Mouse (Mus musculus) lung, postnatal 25 days (tissue): ENCODE measurements around the gene Trim29.

Source experiments
- DNase-seq: peaks from one replicate; pipeline ENCODE4 v3.0.0; 2022; ENCODE audit warnings: low spot score

Trim29 gene

DNA sequence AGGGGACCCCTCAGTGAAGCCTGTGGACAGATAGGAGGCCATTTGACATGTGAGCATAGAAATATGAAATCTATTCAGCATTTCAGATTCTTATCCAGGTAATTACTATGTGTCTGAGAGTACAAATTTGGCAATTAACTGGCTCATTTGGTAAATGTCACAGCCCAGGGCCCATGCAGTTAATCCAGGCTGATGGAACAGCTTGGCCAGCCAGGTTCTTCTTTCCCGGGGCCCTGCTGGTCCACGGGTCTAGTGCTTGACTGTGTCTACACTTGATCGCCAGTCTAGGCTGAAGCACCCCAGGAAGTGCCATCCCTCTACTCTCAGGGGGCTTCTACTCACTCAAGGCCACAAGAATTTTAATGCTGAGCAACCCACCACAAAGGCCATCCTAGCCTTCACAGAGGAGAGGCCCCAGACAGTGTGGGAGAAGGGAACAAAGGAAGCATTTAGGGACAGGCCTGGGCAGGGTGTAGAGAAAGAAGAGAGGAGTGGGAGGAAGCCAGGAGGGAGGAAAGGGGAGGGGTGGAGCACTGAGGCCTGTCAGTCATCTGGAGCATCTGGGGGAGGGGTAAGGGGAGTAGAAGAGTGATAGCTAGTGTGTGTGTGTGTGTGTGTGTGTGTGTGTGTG is 4.8 kb downstream of the Trim29 start:
- DNase-seq = no peak

DNA sequence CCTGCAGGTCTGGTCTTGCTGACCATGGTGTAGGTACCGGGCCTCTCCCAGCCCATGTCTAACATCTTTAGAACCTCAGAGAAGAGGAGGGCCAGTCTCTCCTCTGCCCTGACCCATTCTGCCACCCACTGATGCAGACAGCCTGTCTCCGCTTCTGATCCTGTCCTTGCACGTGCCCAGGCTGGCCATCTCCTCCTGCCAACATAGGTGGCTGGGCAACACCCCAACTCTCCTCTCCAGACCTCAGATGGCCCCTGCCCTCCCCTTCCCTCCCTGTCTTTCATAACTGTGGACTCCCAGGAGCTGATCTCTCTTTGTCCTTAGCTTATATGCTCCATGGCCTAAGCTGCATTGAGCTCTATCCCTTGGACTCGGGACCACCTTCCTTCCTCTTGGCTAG is 5.8 kb downstream of the Trim29 start:
- DNase-seq = no peak

DNA sequence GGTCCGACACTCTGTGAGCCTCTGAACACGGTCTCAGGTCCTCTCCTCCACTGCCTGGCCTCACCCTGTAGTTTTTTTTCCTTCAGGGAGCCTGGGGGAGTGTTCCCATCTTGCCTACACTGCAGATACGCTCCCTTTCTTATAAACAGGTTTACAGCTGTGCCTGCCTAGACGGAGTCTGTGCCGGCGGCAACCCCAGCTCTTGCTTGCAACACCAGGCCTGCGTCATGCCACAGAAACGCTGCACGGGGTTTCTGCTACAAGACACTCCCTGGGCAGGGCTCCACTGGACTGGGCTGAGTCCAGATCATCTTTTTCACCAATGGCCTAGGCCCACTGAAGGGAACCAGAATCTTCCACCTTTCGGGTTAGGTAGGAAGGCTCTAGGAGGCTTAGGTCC is 8.0 kb downstream of the Trim29 start:
- peak; percentile 3 for DNase-seq

DNA sequence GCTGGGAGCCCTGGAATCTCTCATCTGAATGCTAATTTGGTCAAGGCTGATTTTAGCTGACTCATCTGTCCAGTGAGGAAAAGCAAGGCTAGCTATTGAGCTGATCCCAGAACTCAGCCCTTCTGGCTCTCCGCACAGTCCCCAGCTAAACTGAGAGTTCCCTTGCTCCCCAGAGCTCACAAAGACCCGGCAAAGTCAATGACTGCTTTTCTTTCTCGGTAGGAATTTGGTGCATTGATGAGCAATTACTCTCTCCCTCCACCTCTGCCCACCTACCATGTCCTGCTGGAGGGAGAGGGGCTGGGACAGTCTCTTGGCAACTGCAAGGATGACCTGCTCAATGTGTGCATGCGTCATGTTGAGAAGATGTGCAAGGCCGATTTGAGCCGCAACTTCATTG is 11.3 kb downstream of the Trim29 start:
- no peak for DNase-seq

DNA sequence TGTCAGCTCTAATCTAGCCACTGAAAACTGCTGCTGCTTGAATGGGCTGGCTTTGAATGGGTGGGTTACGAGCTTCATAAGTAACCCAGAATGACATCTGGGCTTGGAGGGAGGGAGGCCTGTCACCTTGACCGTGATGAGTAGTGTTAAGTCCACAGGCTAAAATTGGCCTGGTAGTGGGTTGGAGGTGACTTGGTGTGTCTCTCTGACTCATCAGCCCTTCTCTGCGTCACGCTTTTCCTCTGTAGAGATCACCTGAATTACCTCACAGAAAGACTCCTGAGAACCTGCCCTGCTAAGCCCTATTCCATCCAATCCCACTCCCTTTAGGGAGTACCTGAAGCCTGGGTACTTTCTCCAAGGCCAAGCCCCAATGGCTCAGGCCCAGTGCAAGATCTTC is 12.0 kb downstream of the Trim29 start:
- DNase-seq = no peak

DNA sequence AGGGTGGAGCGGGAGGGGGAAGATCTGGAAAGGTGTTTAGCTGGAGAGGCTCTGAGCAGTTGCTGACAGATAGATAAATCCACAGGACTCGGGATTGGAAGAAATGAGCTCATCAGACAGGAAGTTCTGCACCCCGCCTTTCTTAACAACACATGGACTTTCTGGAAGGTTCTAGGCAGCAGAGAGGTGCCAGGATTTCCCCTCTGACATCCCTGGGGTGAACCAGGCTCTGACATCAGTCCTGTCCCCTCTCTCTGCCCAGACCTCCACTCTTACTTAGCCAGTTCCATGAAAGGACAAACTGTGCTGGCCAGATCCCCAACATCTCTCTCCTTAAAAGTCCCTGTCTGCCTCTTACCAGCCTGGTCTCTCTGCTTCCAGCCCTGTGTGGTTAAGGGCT is 14.8 kb downstream of the Trim29 start:
- DNase-seq = no peak

DNA sequence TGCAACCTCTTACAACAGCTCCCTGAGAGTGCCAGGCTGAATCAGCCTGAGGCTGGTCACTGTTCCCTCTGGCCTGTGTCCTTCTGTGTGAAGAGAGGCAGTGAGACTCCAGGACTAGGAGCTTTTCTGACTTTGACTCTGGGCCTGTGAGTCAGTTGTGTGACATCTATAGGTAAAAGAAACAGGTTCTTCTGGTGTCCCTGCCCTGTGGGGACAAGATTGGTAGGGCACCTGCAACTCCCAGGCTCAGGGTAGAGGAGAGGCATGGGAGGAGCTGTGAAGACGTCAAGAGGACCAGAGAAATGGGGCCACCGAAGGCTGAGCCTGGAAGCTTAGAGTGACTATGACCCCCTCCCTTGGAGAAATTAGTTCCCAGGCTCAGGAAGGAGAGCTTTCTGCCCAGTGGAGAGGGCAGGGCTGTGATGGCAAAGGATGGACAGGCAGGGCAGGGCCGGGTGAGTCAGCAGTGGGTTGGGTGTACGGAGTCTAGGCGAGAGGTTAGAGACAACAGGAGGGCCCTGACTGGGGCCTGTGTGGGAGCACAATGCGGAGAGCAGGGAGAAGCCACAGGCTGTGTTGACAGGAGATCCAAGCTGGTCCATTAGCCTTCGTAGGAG is 15.5 kb downstream of the Trim29 start:
- peak; percentile 10 for DNase-seq

DNA sequence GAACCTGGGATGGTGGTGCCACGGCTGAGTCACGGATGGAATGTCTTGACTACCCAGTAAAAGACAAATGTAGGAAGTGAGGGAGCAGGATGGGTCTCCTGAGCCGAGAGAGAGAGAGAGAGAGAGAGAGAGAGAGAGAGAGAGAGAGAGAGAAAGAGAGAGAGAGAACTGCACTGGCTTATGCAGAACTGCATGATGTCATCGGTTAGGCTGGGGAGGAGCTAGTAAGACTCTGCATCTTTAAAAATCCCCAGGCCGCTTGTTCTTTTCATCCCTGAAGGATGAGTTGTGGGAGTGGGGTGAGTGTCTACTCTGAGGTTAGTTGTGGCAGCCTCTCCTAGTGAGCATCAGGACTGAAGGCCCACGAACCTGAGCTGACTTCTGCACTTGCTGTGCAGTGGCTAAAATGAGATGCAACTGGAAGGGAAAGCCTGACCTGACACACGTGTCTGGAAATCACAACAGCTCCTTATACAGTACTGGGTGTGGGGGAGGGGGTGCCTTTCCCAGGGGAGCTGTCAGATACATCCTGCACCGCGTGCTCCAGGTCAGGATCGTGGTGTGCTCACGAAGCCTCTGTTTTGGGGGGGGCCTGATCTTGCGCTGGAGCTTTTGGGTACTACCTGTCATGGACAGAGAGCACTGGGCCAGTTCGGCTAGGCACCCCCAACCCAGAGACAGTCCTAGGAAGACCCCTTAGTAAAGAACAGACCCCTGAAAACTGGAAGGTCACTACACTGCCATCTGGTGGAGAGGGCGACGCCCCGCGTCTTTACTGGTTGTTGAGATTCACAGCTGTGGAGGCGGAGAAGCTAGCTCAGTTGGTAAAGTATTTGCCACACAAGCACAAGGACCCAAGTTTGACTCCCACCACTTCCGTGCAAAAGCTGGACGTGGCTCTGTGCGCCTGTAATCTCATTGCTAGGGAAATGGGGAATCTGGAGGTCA is 16.8 kb downstream of the Trim29 start:
- no peak for DNase-seq

DNA sequence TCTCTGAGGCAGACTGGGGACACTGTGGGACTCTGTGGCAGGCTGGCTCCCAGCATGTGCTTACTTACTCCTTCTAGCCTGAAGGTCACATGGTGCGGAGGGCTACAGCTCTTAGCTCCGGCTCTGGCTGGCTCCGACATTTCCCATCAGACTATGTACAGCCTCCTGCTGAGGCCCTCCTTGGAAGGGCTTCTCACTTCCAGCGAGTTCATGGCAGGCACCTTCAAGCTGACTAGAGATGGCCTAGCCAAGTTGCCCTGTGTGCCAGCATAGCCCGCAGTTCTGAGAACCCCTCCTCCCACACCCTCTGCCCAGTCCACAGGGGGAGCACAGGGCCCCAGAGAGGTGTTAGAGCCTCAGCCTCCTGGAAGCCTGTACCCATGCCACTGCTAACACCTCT is 19.8 kb downstream of the Trim29 start:
- DNase-seq = no peak

DNA sequence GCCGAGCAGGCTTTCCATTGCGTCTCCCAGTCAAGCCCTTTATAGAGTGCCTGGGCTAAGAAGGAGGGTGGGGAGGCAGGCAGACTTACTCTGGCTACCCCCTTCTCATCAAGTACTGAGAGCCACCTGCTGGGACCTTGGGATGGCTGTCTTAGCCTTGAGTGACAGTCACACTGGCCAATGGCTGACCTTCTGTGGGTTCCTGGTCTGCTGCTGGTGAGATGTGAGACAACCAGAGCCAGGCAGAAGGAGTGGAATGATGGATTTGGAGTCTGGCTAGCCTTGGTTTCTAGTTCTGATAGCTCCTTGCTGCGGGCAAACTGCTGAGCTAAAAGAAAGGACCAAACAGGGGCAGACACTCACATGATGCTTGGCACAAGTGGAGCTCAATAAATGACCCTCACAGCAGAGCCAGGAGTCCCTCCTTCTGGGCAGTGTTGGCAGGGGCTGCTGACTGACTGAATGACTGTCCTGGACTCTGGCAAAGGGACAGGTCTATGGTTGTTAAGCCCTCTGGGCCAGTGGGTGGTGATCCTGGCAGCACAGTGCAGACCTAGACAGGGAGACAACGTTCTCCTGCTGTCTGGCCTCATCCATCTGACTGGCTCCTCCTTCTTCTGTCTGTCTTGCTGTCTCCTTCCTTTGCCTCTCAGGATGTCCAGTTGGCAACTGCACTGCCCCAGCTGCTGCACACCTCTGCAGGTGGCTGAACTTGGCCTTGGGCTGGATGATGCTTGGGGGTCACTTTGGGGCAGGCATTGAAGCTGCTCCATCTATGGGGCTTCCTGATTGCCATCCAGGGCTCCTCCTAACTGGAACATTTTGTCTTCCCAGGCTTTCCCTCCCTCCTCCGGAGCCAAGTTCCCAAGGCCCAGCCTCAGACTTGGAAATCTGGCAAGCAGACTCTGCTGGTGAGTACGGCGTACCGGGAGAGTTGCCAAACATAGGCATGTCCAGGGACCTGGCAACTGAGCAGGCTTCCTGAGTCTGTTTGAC is 21.1 kb downstream of the Trim29 start:
- peak; percentile 27 for DNase-seq

DNA sequence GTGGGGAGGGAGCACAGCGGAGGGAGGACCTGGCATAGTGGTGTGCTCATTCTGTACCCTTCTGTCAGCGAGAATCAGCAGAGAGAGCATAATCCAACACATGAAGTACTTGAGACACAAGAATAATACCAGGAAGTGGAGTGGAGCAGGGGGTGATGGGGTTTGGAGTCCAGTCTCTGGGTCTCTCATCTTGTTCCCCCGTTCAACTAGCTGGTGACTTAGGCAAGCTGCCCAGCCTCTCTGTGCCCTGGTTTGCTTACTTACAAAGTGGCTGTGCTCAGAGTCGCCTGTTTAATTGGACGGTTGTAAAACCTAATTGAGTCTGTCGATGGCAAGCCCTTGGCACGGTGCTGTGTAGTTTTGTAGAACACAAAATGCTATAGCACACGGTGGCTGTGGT is 23.8 kb downstream of the Trim29 start:
- no peak for DNase-seq

DNA sequence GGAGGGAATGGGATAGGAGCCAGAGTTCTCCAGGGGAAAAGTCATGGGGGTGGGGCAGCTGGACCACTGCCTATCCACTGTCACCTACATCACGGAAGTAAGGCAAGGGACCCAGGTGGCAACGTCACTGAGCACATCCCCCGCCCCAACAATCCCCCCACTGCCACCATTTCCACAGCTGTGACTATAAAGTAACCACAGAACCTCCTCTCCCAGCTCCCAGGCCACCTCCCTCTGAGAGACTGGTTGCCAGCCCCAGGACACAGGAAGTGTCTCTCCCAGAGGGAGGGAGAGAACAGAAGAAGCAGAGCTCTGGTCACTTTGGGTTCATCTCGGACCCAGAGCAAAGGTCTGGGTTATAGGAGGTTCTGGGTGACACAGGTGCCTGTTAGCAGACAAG is 27.0 kb downstream of the Trim29 start:
- DNase-seq = no peak

DNA sequence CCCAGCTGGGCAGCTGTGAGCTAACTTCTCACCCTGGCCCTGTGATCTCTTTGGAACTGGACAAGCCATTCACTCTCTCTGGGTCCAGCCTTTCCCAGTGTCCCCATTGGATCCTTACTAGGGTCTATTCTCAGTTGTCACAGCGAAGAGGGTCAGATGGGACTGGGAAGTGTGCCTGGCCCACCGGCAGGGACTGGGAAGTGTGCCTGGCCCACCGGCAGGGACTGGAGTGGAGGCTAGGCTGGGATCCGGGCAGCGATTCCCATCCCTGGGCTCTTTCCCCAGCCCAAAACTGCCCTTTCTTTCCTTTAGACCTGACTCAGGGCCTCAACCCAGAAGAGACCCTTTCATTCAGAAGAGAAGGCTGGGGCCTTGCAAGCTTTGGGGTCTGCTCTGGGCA is 27.4 kb downstream of the Trim29 start:
- DNase-seq = no peak

DNA sequence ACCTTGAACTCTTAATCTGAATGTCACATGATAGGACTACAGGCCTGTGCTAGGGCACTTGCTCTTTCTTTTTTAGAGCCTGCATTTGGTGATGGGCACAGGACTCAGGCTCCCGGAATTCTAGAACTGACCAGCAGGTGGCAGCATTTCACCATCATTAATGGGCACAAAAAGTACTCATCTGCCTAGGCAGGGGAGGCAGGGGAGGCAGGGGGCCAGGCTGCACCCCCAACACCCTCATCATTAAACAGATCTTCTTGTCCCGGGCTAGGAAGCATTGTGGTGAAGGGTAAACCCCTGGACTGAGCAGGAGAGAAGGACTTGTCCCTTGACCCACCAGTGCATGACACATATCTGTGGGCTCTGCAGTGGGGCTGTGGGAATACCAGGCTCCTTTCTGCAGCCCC is 29.0 kb downstream of the Trim29 start:
- DNase-seq = peak; percentile 37

DNA sequence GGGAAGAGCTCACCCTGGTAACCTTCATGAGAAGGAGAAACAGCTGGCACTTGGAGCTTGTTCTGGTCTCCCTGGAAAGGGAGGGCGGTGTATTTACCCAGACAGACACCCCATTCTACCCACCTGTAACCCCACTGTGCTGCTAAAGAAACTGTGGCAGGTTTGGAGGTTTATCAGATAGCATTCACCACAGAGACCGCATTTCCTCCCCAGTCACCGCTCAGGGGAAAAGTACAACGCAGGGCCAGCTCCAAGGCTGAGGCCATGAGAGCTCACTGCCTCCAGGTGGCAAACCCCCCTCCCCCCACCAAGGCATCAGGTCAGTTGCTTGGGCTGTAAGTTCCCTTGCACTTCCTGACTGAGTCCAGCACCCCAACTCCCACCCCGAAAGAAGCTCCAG is 39.4 kb downstream of the Trim29 start:
- DNase-seq = no peak

DNA sequence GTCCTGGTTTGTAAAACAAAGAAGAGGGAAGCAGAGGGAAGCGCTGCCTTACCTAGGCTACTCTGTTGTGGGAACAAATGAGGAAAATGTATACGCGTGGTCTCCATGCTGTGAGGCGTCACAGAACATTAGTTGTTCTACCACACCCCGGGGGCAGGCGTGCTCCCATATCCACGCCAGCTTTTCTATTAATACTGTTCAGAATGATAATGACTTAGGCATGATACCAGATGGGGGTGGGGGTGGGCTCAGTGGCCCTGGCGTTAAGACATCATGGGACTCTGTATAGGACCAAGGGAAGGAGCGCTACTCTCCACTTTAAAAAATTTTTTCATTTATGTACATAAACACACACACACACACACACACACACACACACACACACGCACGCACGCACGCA is 40.4 kb downstream of the Trim29 start:
- no peak for DNase-seq

DNA sequence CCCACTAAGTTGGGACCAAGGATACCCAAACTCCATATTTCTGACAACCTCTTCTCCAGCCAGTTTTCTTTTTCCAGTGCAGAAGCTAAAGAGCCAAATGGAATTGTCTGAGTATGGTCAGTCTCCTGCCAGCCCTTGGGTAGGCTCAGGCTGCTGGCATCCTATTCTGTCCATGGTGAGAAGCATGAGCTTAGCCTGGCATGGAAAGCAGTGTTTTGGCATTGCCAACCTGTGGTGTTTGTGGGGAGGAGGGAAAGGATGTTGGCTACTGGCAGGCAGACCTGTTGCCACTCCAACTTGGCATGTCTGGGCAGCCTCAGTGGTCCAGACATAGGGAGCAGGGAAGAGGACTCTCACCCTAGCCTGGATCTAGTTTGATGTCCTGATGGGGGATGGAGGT is 46.4 kb downstream of the Trim29 start:
- DNase-seq = no peak

DNA sequence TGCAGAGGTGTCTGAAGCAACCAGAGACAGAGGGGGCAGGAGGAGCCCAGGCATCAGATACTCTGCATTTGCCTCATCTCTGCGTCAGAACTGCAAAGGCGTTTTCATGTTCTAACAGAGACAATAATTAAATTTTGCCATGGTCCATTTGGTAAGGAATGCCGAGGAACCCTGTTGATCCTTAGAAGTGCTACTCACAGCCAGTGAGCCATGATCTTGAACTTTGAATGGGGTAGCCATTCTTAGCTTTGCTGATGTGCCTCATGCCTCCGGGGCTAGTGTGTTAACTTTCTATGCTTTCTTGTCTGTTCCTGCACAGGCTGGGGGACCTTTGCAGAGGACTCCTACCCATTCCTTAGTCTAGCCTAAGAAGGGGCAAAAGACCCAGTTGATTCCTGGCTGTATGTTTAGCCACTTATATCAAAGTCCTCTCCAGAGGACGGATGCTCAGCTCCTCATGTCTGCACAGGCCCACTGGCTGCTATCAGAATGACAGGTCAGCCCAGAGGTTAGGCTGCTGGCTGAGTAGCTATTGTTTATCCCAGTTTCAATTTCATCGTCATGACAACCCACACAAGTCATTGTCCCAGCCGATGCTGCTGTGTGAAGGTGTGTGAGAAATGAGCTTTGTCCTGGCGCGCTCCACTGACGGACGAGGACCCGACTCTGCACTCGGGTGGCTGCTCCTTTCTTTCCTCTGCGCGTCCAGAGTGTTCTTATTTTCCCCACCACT is 48.1 kb downstream of the Trim29 start:
- DNase-seq = no peak

DNA sequence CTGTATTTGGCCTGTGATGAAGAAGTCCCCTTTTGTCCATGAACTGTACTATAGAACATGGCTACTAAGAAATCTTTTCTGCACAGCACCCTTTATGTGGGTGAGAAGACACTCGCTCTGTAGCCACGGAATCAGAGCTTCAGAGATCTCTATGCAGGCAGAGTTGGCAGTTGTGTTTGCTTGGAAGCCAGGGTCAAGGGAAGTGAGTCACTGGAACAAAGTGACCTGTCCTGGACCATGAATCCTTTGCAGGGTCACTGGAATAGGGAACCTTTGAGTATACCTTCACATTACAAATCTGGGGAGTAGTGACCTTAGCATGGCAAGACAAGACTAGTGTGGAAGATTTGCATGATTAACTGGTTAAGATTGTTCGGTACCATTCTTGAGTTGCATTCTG is 58.1 kb downstream of the Trim29 start:
- DNase-seq = no peak

DNA sequence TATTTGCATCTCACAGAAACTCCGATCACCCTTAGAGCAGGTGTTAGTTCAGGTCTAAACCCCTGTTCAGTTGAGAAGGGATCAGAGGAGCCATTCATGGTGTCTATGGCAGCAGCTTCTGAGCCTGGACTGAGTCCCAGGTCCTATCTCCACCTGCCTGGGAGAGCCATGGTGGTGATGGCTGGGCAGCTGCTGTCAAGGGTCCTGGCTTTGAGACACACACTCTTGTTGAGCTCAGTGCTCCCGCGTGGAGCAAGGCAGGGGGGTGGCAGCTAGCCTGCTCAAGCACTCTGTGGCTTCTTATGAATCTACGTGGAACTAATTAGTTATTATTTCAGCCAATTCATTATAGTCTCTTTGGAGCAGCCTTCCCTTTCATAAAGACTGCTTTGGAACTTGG is 73.2 kb downstream of the Trim29 start:
- no peak for DNase-seq

DNA sequence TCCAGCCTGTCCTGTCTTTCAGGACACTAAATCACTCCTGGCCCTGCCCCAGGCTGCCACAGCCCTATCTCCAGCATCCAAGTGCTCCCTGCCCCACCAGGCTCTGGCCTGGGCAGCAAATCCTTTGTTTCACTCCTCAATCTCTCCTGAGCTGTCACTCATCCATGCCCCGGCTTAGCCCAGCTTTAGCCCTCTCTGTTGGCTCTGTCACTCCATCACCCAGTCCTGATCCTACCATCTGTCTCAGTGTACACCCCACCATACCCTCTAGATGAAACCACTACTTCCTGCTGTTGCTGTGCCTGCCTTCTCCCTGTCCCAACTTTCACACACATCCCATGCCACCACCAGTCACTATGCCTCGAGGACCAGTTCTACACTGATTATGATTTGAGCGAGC is 73.8 kb downstream of the Trim29 start:
- DNase-seq = no peak
